Mouse (Mus musculus) spleen, postnatal 4 days (tissue): ENCODE data around the gene Dguok.

Experiments used
- DNase-seq, 2 experiments: peaks; one replicate each; pipeline ENCODE4 v3.0.0; 2022; ENCODE audit warnings: low spot score in 2 of 2

The Dguok gene

GRCm38 (mm10) chr6:83455328-83456130 lies 51.2 kb downstream of the Dguok start:
- DNase-seq, result peak in 1 of 2 experiments; percentile 41

- no peak for DNase-seq
Observed at GRCm38 (mm10) chr6:83453706-83454105, 53.1 kb downstream of the Dguok start.

- DNase-seq, result no peak
Observed at GRCm38 (mm10) chr6:83450451-83451303, 56.1 kb downstream of the Dguok start.

- no peak for DNase-seq
Observed at GRCm38 (mm10) chr6:83449440-83449839, 57.3 kb downstream of the Dguok start.

GRCm38 (mm10) chr6:83448911-83449310 lies 57.9 kb downstream of the Dguok start:
- DNase-seq, result no peak

- DNase-seq, result no peak
Observed at GRCm38 (mm10) chr6:83447031-83447430, 59.7 kb downstream of the Dguok start.

GRCm38 (mm10) chr6:83445796-83446195 lies 61.0 kb downstream of the Dguok start:
- DNase-seq, result no peak

GRCm38 (mm10) chr6:83443441-83444340 lies 63.1 kb downstream of the Dguok start:
- no peak for DNase-seq

- no peak for DNase-seq
Observed at GRCm38 (mm10) chr6:83442639-83443038, 64.1 kb downstream of the Dguok start.

- DNase-seq, result peak; percentile 88 to 94
Observed at GRCm38 (mm10) chr6:83441259-83442061, 65.3 kb downstream of the Dguok start.

- no peak for DNase-seq
Observed at GRCm38 (mm10) chr6:83440510-83441258, 66.1 kb downstream of the Dguok start.

- no peak for DNase-seq
Observed at GRCm38 (mm10) chr6:83440197-83440509, 66.6 kb downstream of the Dguok start.

- DNase-seq, result no peak
Observed at GRCm38 (mm10) chr6:83439781-83440180, 67.0 kb downstream of the Dguok start.

GRCm38 (mm10) chr6:83439119-83439767 lies 67.5 kb downstream of the Dguok start:
- DNase-seq, result no peak

- DNase-seq, result no peak
Observed at GRCm38 (mm10) chr6:83438584-83438983, 68.2 kb downstream of the Dguok start.

- DNase-seq, result no peak
Observed at GRCm38 (mm10) chr6:83437802-83438201, 69.0 kb downstream of the Dguok start.

- no peak for DNase-seq
Observed at GRCm38 (mm10) chr6:83437225-83437624, 69.5 kb downstream of the Dguok start.

- DNase-seq, result no peak
Observed at GRCm38 (mm10) chr6:83436547-83436946, 70.2 kb downstream of the Dguok start.

- no peak for DNase-seq
Observed at GRCm38 (mm10) chr6:83435174-83435573, 71.6 kb downstream of the Dguok start.

- no peak for DNase-seq
Observed at GRCm38 (mm10) chr6:83433546-83433945, 73.2 kb downstream of the Dguok start.
